Mouse (Mus musculus): ENCODE results near the gene Jup.

DNA sequence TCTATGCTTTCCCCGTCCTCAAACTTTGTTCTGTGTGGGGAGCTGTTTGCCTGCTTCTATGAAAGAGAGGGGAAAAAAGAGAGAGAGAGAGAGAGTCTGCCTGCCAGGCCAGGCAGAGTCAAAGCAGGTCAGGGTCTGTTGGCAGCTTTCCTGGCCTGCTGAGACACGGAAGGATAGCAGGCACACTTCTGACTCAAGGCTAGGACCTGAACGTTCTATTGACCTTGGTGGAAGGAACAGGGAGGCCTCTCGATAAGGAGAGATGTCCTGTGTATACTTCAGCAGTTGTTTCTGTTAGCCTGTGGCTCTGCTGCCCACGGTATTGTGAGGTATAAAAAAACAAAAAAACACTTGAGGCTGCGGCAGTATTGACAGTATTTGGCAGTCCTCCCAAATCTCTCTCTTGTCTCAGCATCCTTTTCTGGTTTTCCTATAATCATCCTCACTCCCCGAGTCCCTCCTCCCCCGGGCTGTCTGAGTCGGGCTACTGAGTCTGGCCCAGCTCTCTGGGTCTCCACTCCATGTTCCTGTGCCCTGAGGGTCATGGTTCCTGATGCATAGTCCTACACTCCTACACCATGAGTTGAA lies 31.1 kb upstream of the Jup start:
- TF ChIP-seq GATA1 (IDR thresholded peaks at IDR 0.05; ENCODE audit: borderline replicate concordance, low read length), result no peak
- no peak for TF ChIP-seq FLI1 (IDR thresholded peaks at IDR 0.05; ENCODE audit: low read length)
